Mouse (Mus musculus) forebrain, embryonic 12.5 days (tissue): ENCODE results near the gene Rmi2. TPM values are rescaled to one million over a fixed set of nuclear protein-coding genes. Genes with fewer than 3 reads are reported as not detected.
A peak's percentile ranks its signal among the peaks of the same experiment; 100 is the strongest.
"Not testable (repeated sequence)": the region's sequence is repeated elsewhere in the genome, so short reads cannot be mapped to it uniquely, and the experiment has no call there.

Experiments used
- ATAC-seq: fragments of 200-750 bp; cut with Nextera tagmentation; 2 replicates; pipeline ENCODE4 v1.8.0; 2017; ENCODE audit warnings: moderate TSS enrichment; ENCODE audit not compliant: low FRiP score
- H3K27ac ChIP-seq: fragments of 300-500 bp; sonication (generic); 2 replicates; pipeline ENCODE4 v1.5.1; 2016; ENCODE audit warnings: mild to moderate bottlenecking
- H3K27me3 ChIP-seq: fragments of 300-500 bp; sonication (generic); 2 replicates; pipeline ENCODE4 v1.6.1; 2016; ENCODE audit warnings: mild to moderate bottlenecking
- H3K36me3 ChIP-seq: fragments of 300-500 bp; sonication (generic); replicated peaks from 2 replicates; pipeline ENCODE4 v1.6.1; 2016; ENCODE audit warnings: mild to moderate bottlenecking
- H3K4me1 ChIP-seq: fragments of 300-500 bp; sonication (generic); 2 replicates; pipeline ENCODE4 v1.6.1; 2016
- H3K4me2 ChIP-seq: fragments of 300-500 bp; sonication (generic); 2 replicates; pipeline ENCODE4 v1.6.1; 2016; ENCODE audit warnings: mild to moderate bottlenecking, moderate library complexity
- H3K4me3 ChIP-seq: fragments of 300-500 bp; sonication (generic); replicated peaks from 2 replicates; pipeline ENCODE4 v1.5.1; 2016; ENCODE audit warnings: mild to moderate bottlenecking
- H3K9ac ChIP-seq: fragments of 300-500 bp; sonication (generic); 2 replicates; pipeline ENCODE4 v1.6.1; 2016; ENCODE audit warnings: mild to moderate bottlenecking
- H3K9me3 ChIP-seq: fragments of 300-500 bp; sonication (generic); 2 replicates; pipeline ENCODE4 v1.6.1; 2016
- WGBS: fragments of 180-500 bp; shearing (Covaris S2); methylation state at CpG from one replicate; pipeline ENCODE4 v1.1.7; 2016; 5-methylcytosine and 5-hydroxymethylcytosine counted together
- polyA plus RNA-seq: library from polyadenylated mRNA; unstranded; fragments of >200 nt; fragmentation: Nextera tagmentation; extraction: Ambion mirVana; gene quantifications from 2 replicates; pipeline ENCODE4 v1.2.1, GENCODE M21; 2016

Gene Rmi2
- 3.1 and 4.0 TPM in 2 replicates for polyA plus RNA-seq

- peak within 1 kb of the TSS; percentile 73; the same call in 1 of the 2 replicates for H3K27ac ChIP-seq
- WGBS: under 1% methylated on average over 59 of the region's 69 CpGs
Observed at GRCm38 (mm10) chr16:10834911-10835587, at the start of gene Rmi2. Rmi2 (plus strand) TSS chr16:10835059.

GRCm38 (mm10) chr16:10785371-10786231 is 49.3 kb upstream of the Rmi2 start, which contains the start of gene Socs1:
Socs1 (minus strand) TSS chr16:10785536.
- H3K36me3 ChIP-seq: no peaks in the 10 kb centered on the region
- ATAC-seq: peak; percentile 88
- H3K9ac ChIP-seq: peak within 1 kb of the TSS; percentile 65
- peaks cover 30% of the 10 kb centered on the region for H3K27me3 ChIP-seq
- no peaks in the 10 kb centered on the region for H3K9me3 ChIP-seq
- H3K27ac ChIP-seq: peak within 1 kb of the TSS; percentile 76
- peak within 1 kb of the TSS; percentile 82 for H3K4me2 ChIP-seq
- peaks cover 30% of the 10 kb centered on the region for H3K4me1 ChIP-seq
- under 1% methylated on average over 58 of the region's 59 CpGs for WGBS
- peak within 1 kb of the TSS; percentile 70 for H3K4me3 ChIP-seq

More at GRCm38 (mm10) chr16:10834911-10835587, at the start of gene Rmi2:
- no peaks in the 10 kb centered on the region for H3K9me3 ChIP-seq
- peak within 1 kb of the TSS; percentile 85 for H3K9ac ChIP-seq
- peak within 1 kb of the TSS; percentile 90 for H3K4me3 ChIP-seq
- peak; percentile 96 for ATAC-seq
- peaks cover 7% of the 10 kb centered on the region for H3K27me3 ChIP-seq
- H3K4me1 ChIP-seq: peaks cover 33% of the 10 kb centered on the region
- H3K4me2 ChIP-seq: peak within 1 kb of the TSS; percentile 95
- 0 out of 2 replicates have a peak, but pooled peaks cover 2% of the 10 kb centered on the region for H3K36me3 ChIP-seq

GRCm38 (mm10) chr16:10786288-10786687 is 48.6 kb upstream of the Rmi2 start:
- Histone ChIP-seq H3K27ac (peak overlapping the region; percentile 76), H3K4me1 (peaks cover 30% of the 10 kb centered on the region), H3K27me3 (peaks cover 30% of the 10 kb centered on the region), H3K9ac (peak overlapping the region; percentile 65), H3K9me3 (no peaks in the 10 kb centered on the region), H3K4me2 (peak overlapping the region; percentile 82), H3K4me3 (peak overlapping the region; percentile 70), H3K36me3 (no peaks in the 10 kb centered on the region)
- ATAC-seq: peak; percentile 51
- 1% methylated on average over 9 of the region's 9 CpGs for WGBS

- Histone ChIP-seq H3K9ac (no peak overlapping the region), H3K27ac (no peak overlapping the region; the same call in 1 of the 2 replicates), H3K4me2 (no peak overlapping the region), H3K4me1 (peaks cover 27% of the 10 kb centered on the region), H3K27me3 (peaks cover 27% of the 10 kb centered on the region), H3K9me3 (no peaks in the 10 kb centered on the region), H3K36me3 (no peaks in the 10 kb centered on the region), H3K4me3 (no peak overlapping the region)
- 67% methylated on average over 4 of the region's 4 CpGs for WGBS
- ATAC-seq: no peak
Observed at GRCm38 (mm10) chr16:10786782-10787547, 47.9 kb upstream of the Rmi2 start.

GRCm38 (mm10) chr16:10787548-10788058 is 47.3 kb upstream of the Rmi2 start:
- WGBS: 90% methylated on average over 7 of the region's 7 CpGs
- ATAC-seq: no peak
- no peak overlapping the region for H3K27ac ChIP-seq
- peaks cover 21% of the 10 kb centered on the region for H3K4me1 ChIP-seq
- H3K27me3 ChIP-seq: peaks cover 23% of the 10 kb centered on the region
- no peak overlapping the region for H3K4me2 ChIP-seq
- no peaks in the 10 kb centered on the region for H3K36me3 ChIP-seq
- no peaks in the 10 kb centered on the region for H3K9me3 ChIP-seq
- H3K9ac ChIP-seq: no peak overlapping the region
- no peak overlapping the region for H3K4me3 ChIP-seq

- Histone ChIP-seq H3K4me2 (no peak within 1 kb of the TSS), H3K4me1 (peaks cover 16% of the 10 kb centered on the region), H3K9ac (no peak within 1 kb of the TSS), H3K4me3 (no peak within 1 kb of the TSS), H3K9me3 (no peaks in the 10 kb centered on the region), H3K27me3 (peaks cover 17% of the 10 kb centered on the region), H3K27ac (no peak within 1 kb of the TSS), H3K36me3 (no peaks in the 10 kb centered on the region)
- WGBS: 57% methylated on average over 16 of the region's 16 CpGs
- ATAC-seq: no peak
Observed at GRCm38 (mm10) chr16:10788271-10788670, 46.6 kb upstream of the Rmi2 start, which contains the start of gene Tnp2. Tnp2 (minus strand) TSS chr16:10788660.

- Histone ChIP-seq H3K27me3 (peaks cover 11% of the 10 kb centered on the region), H3K27ac (no peak overlapping the region), H3K36me3 (no peaks in the 10 kb centered on the region), H3K4me3 (no peak overlapping the region), H3K4me1 (peaks cover 16% of the 10 kb centered on the region), H3K4me2 (no peak overlapping the region), H3K9me3 (no peaks in the 10 kb centered on the region), H3K9ac (no peak overlapping the region)
- 37% methylated on average over 4 of the region's 4 CpGs for WGBS
- ATAC-seq: no peak
Observed at GRCm38 (mm10) chr16:10788866-10789265, 46.0 kb upstream of the Rmi2 start.

GRCm38 (mm10) chr16:10790702-10791101 is 44.2 kb upstream of the Rmi2 start, which contains the start of gene Prm3:
Prm3 (minus strand) TSS chr16:10790914.
- Histone ChIP-seq H3K27ac (no peak within 1 kb of the TSS), H3K36me3 (no peaks in the 10 kb centered on the region), H3K27me3 (peaks cover under 1% of the 10 kb centered on the region; the same call in 1 of the 2 replicates), H3K4me3 (no peak within 1 kb of the TSS), H3K4me2 (no peak within 1 kb of the TSS), H3K9me3 (no peaks in the 10 kb centered on the region), H3K4me1 (peaks cover 9% of the 10 kb centered on the region; the same call in 1 of the 2 replicates), H3K9ac (no peak within 1 kb of the TSS)
- no peak for ATAC-seq
- 82% methylated on average over 9 of the region's 9 CpGs for WGBS

GRCm38 (mm10) chr16:10796034-10796433 is 38.8 kb upstream of the Rmi2 start, which contains the start of gene Prm2:
Prm2 (minus strand) TSS chr16:10796134.
- H3K36me3 ChIP-seq: no peaks in the 10 kb centered on the region
- H3K27ac ChIP-seq: no peak within 1 kb of the TSS
- H3K4me1 ChIP-seq: no peaks in the 10 kb centered on the region
- H3K4me2 ChIP-seq: no peak within 1 kb of the TSS
- ATAC-seq: no peak
- no peak within 1 kb of the TSS for H3K9ac ChIP-seq
- H3K9me3 ChIP-seq: no peaks in the 10 kb centered on the region
- no peak within 1 kb of the TSS for H3K4me3 ChIP-seq
- peaks cover 12% of the 10 kb centered on the region for H3K27me3 ChIP-seq
- WGBS: 80% methylated on average over 6 of the region's 6 CpGs

GRCm38 (mm10) chr16:10802420-10802819 is 32.4 kb upstream of the Rmi2 start:
- not testable (repeated sequence) for H3K27ac ChIP-seq, H3K27me3 ChIP-seq, H3K4me2 ChIP-seq, H3K4me3 ChIP-seq, H3K4me1 ChIP-seq, H3K36me3 ChIP-seq, H3K9ac ChIP-seq, ATAC-seq, H3K9me3 ChIP-seq
- 86% methylated on average over 3 of the region's 3 CpGs for WGBS

GRCm38 (mm10) chr16:10805789-10806527 is 28.9 kb upstream of the Rmi2 start, which contains the start of gene Prm1:
Prm1 (minus strand) TSS chr16:10805839.
- no peak for ATAC-seq
- Histone ChIP-seq H3K4me1 (no peaks in the 10 kb centered on the region), H3K36me3 (no peaks in the 10 kb centered on the region), H3K9ac (no peak within 1 kb of the TSS), H3K9me3 (no peaks in the 10 kb centered on the region), H3K27ac (no peak within 1 kb of the TSS), H3K27me3 (0 out of 2 replicates have a peak, but pooled peaks cover 4% of the 10 kb centered on the region), H3K4me2 (no peak within 1 kb of the TSS), H3K4me3 (no peak within 1 kb of the TSS)
- WGBS: 83% methylated on average over 10 of the region's 10 CpGs
